Mouse (Mus musculus): Measurements from ENCODE around the gene Cd79a. TPM values are rescaled to one million over a fixed set of nuclear protein-coding genes. Genes with fewer than 3 reads are reported as not detected.

Gene Cd79a
- polyA plus RNA-seq, 1 experiment from 2014 or later, result 0.15 TPM

GRCm38 (mm10) chr7:24901842-24902241 lies 4.7 kb downstream of the Cd79a start:
- H3K4me2 ChIP-seq, result peak overlapping the region; percentile 92
- no peaks in the 10 kb centered on the region for H3K9me3 ChIP-seq (replicated peaks)
- 0 out of 2 replicates have a peak overlapping the region, but pooled peaks have one; percentile 83 for H3K9ac ChIP-seq
- H3K27me3 ChIP-seq (replicated peaks), result no peaks in the 10 kb centered on the region
- 41% methylated on average over 1 of the region's 1 CpGs for WGBS
- peak overlapping the region; percentile 68 for H3K4me3 ChIP-seq
- no peak for ATAC-seq (ENCODE audit: insufficient number of reproducible peaks, low FRiP score)
- no peaks in the 10 kb centered on the region for H3K36me3 ChIP-seq
- peaks cover 33% of the 10 kb centered on the region for H3K4me1 ChIP-seq (replicated peaks)
- peak overlapping the region; percentile 89 for H3K27ac ChIP-seq (ENCODE audit: poor library complexity, severe bottlenecking)

GRCm38 (mm10) chr7:24902264-24902629 lies 5.1 kb downstream of the Cd79a start:
- peak overlapping the region; percentile 92 for H3K4me2 ChIP-seq
- peak overlapping the region; percentile 83 for H3K9ac ChIP-seq
- H3K4me1 ChIP-seq (replicated peaks), result peaks cover 37% of the 10 kb centered on the region
- no peaks in the 10 kb centered on the region for H3K36me3 ChIP-seq
- ATAC-seq (ENCODE audit: insufficient number of reproducible peaks, low FRiP score), result no peak
- H3K27me3 ChIP-seq (replicated peaks), result no peaks in the 10 kb centered on the region
- 29% methylated on average over 2 of the region's 2 CpGs for WGBS
- H3K4me3 ChIP-seq, result peak overlapping the region; percentile 68
- no peaks in the 10 kb centered on the region for H3K9me3 ChIP-seq (replicated peaks)
- H3K27ac ChIP-seq (ENCODE audit: poor library complexity, severe bottlenecking), result peak overlapping the region; percentile 89

- 5% methylated on average over 61 of the region's 68 CpGs for whole genome bisulfite sequencing
- Histone ChIP-seq H3K4me2 (peak within 1 kb of the TSS; percentile 92), H3K9me3 (replicated peaks) (no peaks in the 10 kb centered on the region), H3K4me1 (replicated peaks) (peaks cover 42% of the 10 kb centered on the region), H3K27ac (ENCODE audit: poor library complexity, severe bottlenecking) (peak within 1 kb of the TSS; percentile 89), H3K9ac (peak within 1 kb of the TSS; percentile 83), H3K27me3 (replicated peaks) (no peaks in the 10 kb centered on the region), H3K4me3 (peak within 1 kb of the TSS; percentile 68), H3K36me3 (no peaks in the 10 kb centered on the region)
- ATAC-seq (ENCODE audit: insufficient number of reproducible peaks, low FRiP score), result peak; percentile 50
These were observed 5.7 kb downstream of the Cd79a start, which contains the start of gene Arhgef1 for GRCm38 (mm10) chr7:24902630-24903443. Gene Arhgef1, plus strand, starts transcription at chr7:24902912.

GRCm38 (mm10) chr7:24903444-24903825 lies 6.3 kb downstream of the Cd79a start:
- peak overlapping the region; percentile 92 for H3K4me2 ChIP-seq
- H3K9me3 ChIP-seq (replicated peaks), result no peaks in the 10 kb centered on the region
- no peaks in the 10 kb centered on the region for H3K27me3 ChIP-seq (replicated peaks)
- peak overlapping the region; percentile 68 for H3K4me3 ChIP-seq
- H3K4me1 ChIP-seq (replicated peaks), result peaks cover 42% of the 10 kb centered on the region
- peaks cover 5% of the 10 kb centered on the region for H3K36me3 ChIP-seq
- ATAC-seq (ENCODE audit: insufficient number of reproducible peaks, low FRiP score), result no peak
- H3K27ac ChIP-seq (ENCODE audit: poor library complexity, severe bottlenecking), result peak overlapping the region; percentile 89
- H3K9ac ChIP-seq, result peak overlapping the region; percentile 83
- WGBS, result 23% methylated on average over 10 of the region's 10 CpGs

- Histone ChIP-seq H3K9ac (peak overlapping the region; percentile 83), H3K4me2 (peak overlapping the region; percentile 92), H3K4me1 (replicated peaks) (peaks cover 42% of the 10 kb centered on the region), H3K27ac (ENCODE audit: poor library complexity, severe bottlenecking) (peak overlapping the region; percentile 89), H3K4me3 (peak overlapping the region; percentile 68), H3K36me3 (peaks cover 12% of the 10 kb centered on the region), H3K9me3 (replicated peaks) (no peaks in the 10 kb centered on the region), H3K27me3 (replicated peaks) (no peaks in the 10 kb centered on the region)
- under 1% methylated on average over 30 of the region's 30 CpGs for WGBS
- ATAC-seq (ENCODE audit: insufficient number of reproducible peaks, low FRiP score), result peak; percentile 95
These were observed 6.9 kb downstream of the Cd79a start for GRCm38 (mm10) chr7:24904070-24904483.

GRCm38 (mm10) chr7:24904936-24905335 lies 7.8 kb downstream of the Cd79a start:
- H3K9ac ChIP-seq, result peak overlapping the region; percentile 83
- 17% methylated on average over 3 of the region's 3 CpGs for WGBS
- H3K36me3 ChIP-seq, result peaks cover 19% of the 10 kb centered on the region
- peak overlapping the region; percentile 92 for H3K4me2 ChIP-seq
- no peaks in the 10 kb centered on the region for H3K27me3 ChIP-seq (replicated peaks)
- peak; percentile 18; the same call in 1 of the 2 replicates for ATAC-seq (ENCODE audit: insufficient number of reproducible peaks, low FRiP score)
- H3K4me1 ChIP-seq (replicated peaks), result peaks cover 42% of the 10 kb centered on the region
- H3K9me3 ChIP-seq (replicated peaks), result no peaks in the 10 kb centered on the region
- H3K27ac ChIP-seq (ENCODE audit: poor library complexity, severe bottlenecking), result peak overlapping the region; percentile 52; the same call in 1 of the 2 replicates
- H3K4me3 ChIP-seq, result peak overlapping the region; percentile 68

GRCm38 (mm10) chr7:24906551-24906950 lies 9.4 kb downstream of the Cd79a start:
- no peak overlapping the region for H3K4me3 ChIP-seq
- peak overlapping the region; percentile 20 for H3K4me2 ChIP-seq
- no peak for ATAC-seq (ENCODE audit: insufficient number of reproducible peaks, low FRiP score)
- peaks cover 42% of the 10 kb centered on the region for H3K4me1 ChIP-seq (replicated peaks)
- no peaks in the 10 kb centered on the region for H3K9me3 ChIP-seq (replicated peaks)
- no peak overlapping the region for H3K27ac ChIP-seq (ENCODE audit: poor library complexity, severe bottlenecking)
- no peaks in the 10 kb centered on the region for H3K27me3 ChIP-seq (replicated peaks)
- H3K9ac ChIP-seq, result peak overlapping the region; percentile 43; the same call in 1 of the 2 replicates
- H3K36me3 ChIP-seq, result peaks cover 29% of the 10 kb centered on the region
- WGBS, result 18% methylated on average over 6 of the region's 6 CpGs

- H3K4me3 ChIP-seq, result no peak overlapping the region
These were observed 10.1 kb downstream of the Cd79a start for GRCm38 (mm10) chr7:24907211-24907748.

GRCm38 (mm10) chr7:24912480-24912879 lies 15.3 kb downstream of the Cd79a start:
- Histone ChIP-seq H3K9ac (no peak overlapping the region), H3K27ac (ENCODE audit: poor library complexity, severe bottlenecking) (no peak overlapping the region), H3K4me1 (replicated peaks) (peaks cover 3% of the 10 kb centered on the region), H3K4me3 (no peak overlapping the region), H3K4me2 (no peak overlapping the region), H3K36me3 (peaks cover 60% of the 10 kb centered on the region), H3K9me3 (replicated peaks) (no peaks in the 10 kb centered on the region), H3K27me3 (replicated peaks) (no peaks in the 10 kb centered on the region)
- 91% methylated on average over 14 of the region's 14 CpGs for WGBS
- no peak for ATAC-seq (ENCODE audit: insufficient number of reproducible peaks, low FRiP score)

More at GRCm38 (mm10) chr7:24907211-24907748, 10.1 kb downstream of the Cd79a start:
- ATAC-seq (ENCODE audit: insufficient number of reproducible peaks, low FRiP score), result no peak
- WGBS, result 41% methylated on average over 13 of the region's 13 CpGs
- no peak overlapping the region for H3K27ac ChIP-seq (ENCODE audit: poor library complexity, severe bottlenecking)
- peaks cover 36% of the 10 kb centered on the region for H3K36me3 ChIP-seq
- peak overlapping the region; percentile 20 for H3K4me2 ChIP-seq
- 0 out of 2 replicates have a peak overlapping the region, but pooled peaks have one; percentile 43 for H3K9ac ChIP-seq
- no peaks in the 10 kb centered on the region for H3K9me3 ChIP-seq (replicated peaks)
- no peaks in the 10 kb centered on the region for H3K27me3 ChIP-seq (replicated peaks)
- peaks cover 36% of the 10 kb centered on the region for H3K4me1 ChIP-seq (replicated peaks)

- Histone ChIP-seq H3K9ac (no peak overlapping the region), H3K36me3 (peaks cover 73% of the 10 kb centered on the region), H3K9me3 (replicated peaks) (no peaks in the 10 kb centered on the region), H3K4me1 (replicated peaks) (no peaks in the 10 kb centered on the region), H3K4me3 (no peak overlapping the region), H3K27ac (ENCODE audit: poor library complexity, severe bottlenecking) (no peak overlapping the region), H3K27me3 (replicated peaks) (no peaks in the 10 kb centered on the region), H3K4me2 (no peak overlapping the region)
- WGBS, result 94% methylated on average over 20 of the region's 20 CpGs
- ATAC-seq (ENCODE audit: insufficient number of reproducible peaks, low FRiP score), result 0 out of 2 replicates have a peak, but pooled peaks have one; percentile 22
These were observed 21.7 kb downstream of the Cd79a start for GRCm38 (mm10) chr7:24918763-24919323.

- ATAC-seq (ENCODE audit: insufficient number of reproducible peaks, low FRiP score), result no peak
- Histone ChIP-seq H3K9ac (no peak overlapping the region), H3K27ac (ENCODE audit: poor library complexity, severe bottlenecking) (no peak overlapping the region), H3K9me3 (replicated peaks) (no peaks in the 10 kb centered on the region), H3K36me3 (peaks cover 81% of the 10 kb centered on the region), H3K4me1 (replicated peaks) (no peaks in the 10 kb centered on the region), H3K4me2 (no peak overlapping the region), H3K27me3 (replicated peaks) (no peaks in the 10 kb centered on the region), H3K4me3 (no peak overlapping the region)
- WGBS, result 89% methylated on average over 9 of the region's 9 CpGs
These were observed 22.5 kb downstream of the Cd79a start for GRCm38 (mm10) chr7:24919728-24920127.
